Comparison of ENCODE assay signal across 11 mouse cellular contexts in the genomic region with DNA sequence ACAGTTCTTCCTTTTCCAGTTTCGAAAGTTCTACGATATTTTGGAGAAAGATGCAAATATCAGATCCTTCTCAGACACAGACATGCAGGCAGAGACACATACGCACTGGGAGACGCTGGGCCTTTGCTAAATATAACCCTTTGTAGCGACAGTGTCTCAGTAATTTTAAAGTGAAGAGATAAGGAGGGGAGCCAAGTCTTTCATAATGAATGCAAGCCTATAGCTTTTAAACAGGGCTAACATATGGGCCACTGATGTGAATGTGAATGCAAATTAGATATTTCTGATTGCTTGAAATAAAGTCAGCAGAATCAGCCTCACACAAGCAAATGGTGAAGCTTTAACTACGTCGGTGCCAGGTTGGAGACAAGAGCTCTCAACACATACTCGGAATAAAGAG. TPM values are rescaled to one million over a fixed set of nuclear protein-coding genes. Genes with fewer than 3 reads are reported as not detected.
DNase-seq lines count a peak whose midpoint lies in the region; ATAC-seq and TF ChIP-seq lines count a peak whose summit lies in the region.
"Had no signal": no experiment of that assay in that cellular context is flagged by ENCODE, and none has a peak within 500 bp of the region (broad histone marks: within the 10 kb centered on the region; RNA-seq: fewer than 3 reads in every experiment).

No protein-coding gene starts in this region.

- in situ Hi-C loops in ES-E14 (cut with MboI; ENCODE audit: low sequenced_read_pairs in 2 of 2, unreplicated experiment in 2 of 2), result no loop called here

- H3K36me3 ChIP-seq in heart, embryonic 12.5 days, result no peaks in the 10 kb centered on the region
- no peaks in the 10 kb centered on the region for H3K36me3 ChIP-seq in ES-E14 (ENCODE audit: control insufficient read depth, insufficient read depth, low read length, poor library complexity, severe bottlenecking)
- no peaks in the 10 kb centered on the region for H3K36me3 ChIP-seq in forebrain, embryonic 16.5 days (ENCODE audit: control insufficient read depth, insufficient read depth)
- H3K36me3 ChIP-seq in midbrain, embryonic 12.5 days, result no peaks in the 10 kb centered on the region

- H3K4me1 ChIP-seq in heart, embryonic 12.5 days (replicated peaks), result peaks cover 15% of the 10 kb centered on the region
- peaks cover 5 to 7% of the 10 kb centered on the region in 2 experiments for H3K4me1 ChIP-seq in ES-E14 (ENCODE audit: control insufficient read depth in 2 of 2, insufficient read depth in 2 of 2, low read length in 2 of 2, poor library complexity in 1 of 2)
- H3K4me1 ChIP-seq in forebrain, embryonic 16.5 days (replicated peaks; ENCODE audit: control insufficient read depth, insufficient read depth, low read length), result peaks cover 34% of the 10 kb centered on the region
- H3K4me1 ChIP-seq in midbrain, embryonic 12.5 days, result peaks cover 22% of the 10 kb centered on the region

- intact Hi-C loops in heart, postnatal 10 days (cut with DNase I), result no loop called here

- H3K4me3 ChIP-seq in heart, embryonic 12.5 days, result no peak overlapping the region
- peak overlapping the region in 1 of 2 experiments; percentile 18; a peak in 1 of 4 replicates for H3K4me3 ChIP-seq in ES-E14 (ENCODE audit: insufficient read depth in 1 of 2, low read depth in 1 of 2, low read length in 2 of 2, poor library complexity in 1 of 2, severe bottlenecking in 1 of 2)
- no peak overlapping the region for H3K4me3 ChIP-seq in forebrain, embryonic 16.5 days (replicated peaks; ENCODE audit: low read length)
- no peak overlapping the region for H3K4me3 ChIP-seq in midbrain, embryonic 12.5 days

- WGBS in heart, embryonic 12.5 days, result 32% methylated on average over 8 of the region's 8 CpGs
- 9% methylated on average over 8 of the region's 8 CpGs for WGBS in forebrain, embryonic 16.5 days
- 46% methylated on average over 8 of the region's 8 CpGs for WGBS in midbrain, embryonic 12.5 days

- no peak for ATAC-seq in heart, embryonic 12.5 days (ENCODE audit: insufficient number of reproducible peaks, low FRiP score)
- peak; percentile 91 for ATAC-seq in forebrain, embryonic 16.5 days
- ATAC-seq in midbrain, embryonic 12.5 days (ENCODE audit: low FRiP score, low read depth), result peak; percentile 28; the same call in 1 of the 2 replicates

- no peak overlapping the region for H3K27ac ChIP-seq in heart, embryonic 12.5 days (ENCODE audit: poor library complexity, severe bottlenecking)
- peak overlapping the region; percentile 49; the same call in 1 of the 2 replicates for H3K27ac ChIP-seq in ES-E14 (ENCODE audit: insufficient read depth, low read depth, low read length, poor library complexity, severe bottlenecking)
- H3K27ac ChIP-seq in forebrain, embryonic 16.5 days (ENCODE audit: low read length), result peak overlapping the region; percentile 100
- H3K27ac ChIP-seq in midbrain, embryonic 12.5 days (replicated peaks), result peak overlapping the region; percentile 84

- DNase-seq in heart, postnatal 10 days, result no peak
- DNase-seq in ES-E14 (ENCODE audit: low read depth, low spot score) (no peak), adipocyte (ENCODE audit: low spot score) (no peak)
- DNase-seq in kidney, adult 11 months, result no peak
- no peak for DNase-seq in lung, postnatal 25 days (ENCODE audit: low spot score)
- DNase-seq: cerebellum, adult 11 months; thymus, postnatal 25 days had no signal

- H3K9me3 ChIP-seq in heart, embryonic 12.5 days (replicated peaks), result no peaks in the 10 kb centered on the region
- no peaks in the 10 kb centered on the region for H3K9me3 ChIP-seq in ES-E14 (ENCODE audit: control insufficient read depth, insufficient read depth, low read depth, low read length)
- H3K9me3 ChIP-seq in forebrain, embryonic 16.5 days (ENCODE audit: control insufficient read depth, low read length), result no peaks in the 10 kb centered on the region
- H3K9me3 ChIP-seq in midbrain, embryonic 12.5 days, result no peaks in the 10 kb centered on the region

- no peaks in the 10 kb centered on the region for H3K27me3 ChIP-seq in heart, embryonic 12.5 days (replicated peaks)
- no peaks in the 10 kb centered on the region for H3K27me3 ChIP-seq in forebrain, embryonic 16.5 days (replicated peaks; ENCODE audit: control insufficient read depth, insufficient read depth, low read length)
- no peaks in the 10 kb centered on the region; the same call in 1 of the 2 replicates for H3K27me3 ChIP-seq in midbrain, embryonic 12.5 days

- no peak overlapping the region for H3K9ac ChIP-seq in heart, embryonic 12.5 days
- H3K9ac ChIP-seq in ES-E14 (ENCODE audit: insufficient read depth, low read depth, low read length, poor library complexity, severe bottlenecking), result no peak overlapping the region
- H3K9ac ChIP-seq in forebrain, embryonic 16.5 days (replicated peaks; ENCODE audit: low read depth, low read length), result peak overlapping the region; percentile 65; the same call in 1 of the 2 replicates
- H3K9ac ChIP-seq in midbrain, embryonic 12.5 days (replicated peaks), result no peak overlapping the region

- peak overlapping the region; percentile 38 for H3K4me2 ChIP-seq in heart, embryonic 12.5 days
- H3K4me2 ChIP-seq in forebrain, embryonic 16.5 days (ENCODE audit: low read length), result peak overlapping the region; percentile 47
- H3K4me2 ChIP-seq in midbrain, embryonic 12.5 days (replicated peaks), result 0 out of 2 replicates have a peak overlapping the region, but pooled peaks have one; percentile 12

TF ChIP-seq in ES-E14, 5 proteins besides CTCF, POLR2A, EP300 and RAD21:
- no peak for TF ChIP-seq CHD2 (IDR thresholded peaks at IDR 0.05; ENCODE audit: low read depth, low read length)
- no peak for TF ChIP-seq HCFC1 (IDR thresholded peaks at IDR 0.05; ENCODE audit: borderline replicate concordance, insufficient read depth, low read length)
- no peak for TF ChIP-seq ZC3H11A (IDR thresholded peaks at IDR 0.05; ENCODE audit: borderline replicate concordance, low read depth, low read length)
- TF ChIP-seq ZNF384 (IDR thresholded peaks at IDR 0.05; ENCODE audit: low read depth, low read length), result no peak
- TF ChIP-seq MAFK (IDR thresholded peaks at IDR 0.05; ENCODE audit: insufficient read depth, low read depth, low read length), result no peak

RNA-seq across cellular contexts. Expression of gene Itprid1, which starts 44.2 kb away (rescaled TPM):
- polyA plus RNA-seq in heart, embryonic 12.5 days (2016; fragmentation: Nextera tagmentation; extraction: Ambion mirVana), result not detected in 2 replicates
- not detected for total RNA-seq in heart, postnatal 10 days (2021)
- total RNA-seq in ES-E14 (2012; rRNA removed), result 0.11 TPM in 1 of 2 replicates, not detected in the other
- polyA plus RNA-seq in forebrain, embryonic 16.5 days (2015; fragmentation: Nextera tagmentation; extraction: Ambion mirVana), result 2.9 and 3.1 TPM in 2 replicates
- 0.09 TPM in 1 of 2 replicates, not detected in the other for polyA plus RNA-seq in midbrain, embryonic 12.5 days (2016; fragmentation: Nextera tagmentation; extraction: Ambion mirVana)
- polyA plus RNA-seq: C2C12 had no signal
